Mouse (Mus musculus): ENCODE data around the gene Scgb1b30. TPM values are rescaled to one million over a fixed set of nuclear protein-coding genes. Genes with fewer than 3 reads are reported as not detected.

Scgb1b30 gene
- polyA plus RNA-seq (2012; rRNA removed) = not detected in 2 replicates

GRCm38 (mm10) chr7:34094911-34095481, at the start of gene Scgb1b30:
Scgb1b30 (plus strand) TSS chr7:34095431.

GRCm38 (mm10) chr7:34133117-34133762, 38.0 kb downstream of the Scgb1b30 start, which contains the start of gene Wtip:
Wtip (minus strand) TSS chr7:34133268.

Other genes with a start within 250 kb of the Scgb1b30 start
- gene Scgb2b26, start 150.4 kb upstream of the Scgb1b30 start, polyA plus RNA-seq (2012; rRNA removed) = not detected in 2 replicates
- not detected in 2 replicates for gene Scgb2b27, start 81.5 kb upstream of the Scgb1b30 start, polyA plus RNA-seq (2012; rRNA removed)
- gene Scgb1b27, start 73.9 kb upstream of the Scgb1b30 start, polyA plus RNA-seq (2012; rRNA removed) = not detected in 2 replicates
- gene Wtip, start 37.8 kb downstream of the Scgb1b30 start, polyA plus RNA-seq (2012; rRNA removed) = 33.7 and 38.0 TPM in 2 replicates
- gene Uba2, start 74.2 kb downstream of the Scgb1b30 start, polyA plus RNA-seq (2012; rRNA removed) = 123 and 126 TPM in 2 replicates
- 47.3 and 47.6 TPM in 2 replicates for gene Pdcd2l, start 101.2 kb downstream of the Scgb1b30 start, polyA plus RNA-seq (2012; rRNA removed)
- 335 and 354 TPM in 2 replicates for gene Gpi1, start 134.9 kb downstream of the Scgb1b30 start, polyA plus RNA-seq (2012; rRNA removed)
- gene Gm6096, start 155.6 kb downstream of the Scgb1b30 start, polyA plus RNA-seq (2012; rRNA removed) = not detected in 2 replicates
- 38.1 and 38.8 TPM in 2 replicates for gene 4931406P16Rik, start 218.1 kb downstream of the Scgb1b30 start, polyA plus RNA-seq (2012; rRNA removed)

Data from central nervous system, embryonic 18 days (tissue).